Mouse (Mus musculus): ENCODE measurements at regions not wholly inside any gene's neighbourhood (a gene's known extent, or its start where the extent isn't known, plus 50 kb on each side); places are given as distances from the start of the nearest gene placed in this dataset.

DNA sequence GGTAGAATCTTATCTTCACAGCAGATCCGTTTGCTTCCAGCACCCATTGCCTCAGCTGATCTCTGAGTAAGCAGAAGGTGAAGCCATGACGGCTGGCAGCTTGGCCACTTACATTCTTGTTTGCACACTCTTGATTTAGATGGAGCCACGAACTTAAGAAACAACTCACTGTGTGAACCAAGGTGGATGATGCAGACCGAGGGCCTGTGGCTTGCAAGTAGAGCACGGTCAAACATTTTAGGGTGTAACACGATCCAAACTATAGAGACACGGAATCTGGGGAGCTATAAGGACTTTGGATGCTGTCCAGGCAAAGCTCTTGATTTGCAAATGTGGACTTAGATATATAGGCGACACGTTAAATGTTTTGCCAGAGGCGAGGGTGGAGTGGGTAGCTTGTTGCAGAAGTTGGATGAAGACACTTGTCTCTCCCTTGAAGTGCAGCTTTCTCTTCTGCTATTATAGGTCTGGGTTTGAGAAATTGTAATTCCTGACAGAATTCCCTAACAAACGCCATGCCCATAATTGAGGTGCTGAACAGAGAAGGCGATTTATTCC lies 133.5 kb upstream of the Arhgap5 start:
- TF ChIP-seq CTCF (IDR thresholded peaks at IDR 0.05; ENCODE audit: insufficient read depth, low read depth, low read length) (no peak), POLR2A (IDR thresholded peaks at IDR 0.05; ENCODE audit: insufficient read depth, low read depth, low read length) (no peak)

Data from olfactory bulb, adult 2 months (tissue).